9 mouse cellular contexts compared by ENCODE assay signal in the genomic region with DNA sequence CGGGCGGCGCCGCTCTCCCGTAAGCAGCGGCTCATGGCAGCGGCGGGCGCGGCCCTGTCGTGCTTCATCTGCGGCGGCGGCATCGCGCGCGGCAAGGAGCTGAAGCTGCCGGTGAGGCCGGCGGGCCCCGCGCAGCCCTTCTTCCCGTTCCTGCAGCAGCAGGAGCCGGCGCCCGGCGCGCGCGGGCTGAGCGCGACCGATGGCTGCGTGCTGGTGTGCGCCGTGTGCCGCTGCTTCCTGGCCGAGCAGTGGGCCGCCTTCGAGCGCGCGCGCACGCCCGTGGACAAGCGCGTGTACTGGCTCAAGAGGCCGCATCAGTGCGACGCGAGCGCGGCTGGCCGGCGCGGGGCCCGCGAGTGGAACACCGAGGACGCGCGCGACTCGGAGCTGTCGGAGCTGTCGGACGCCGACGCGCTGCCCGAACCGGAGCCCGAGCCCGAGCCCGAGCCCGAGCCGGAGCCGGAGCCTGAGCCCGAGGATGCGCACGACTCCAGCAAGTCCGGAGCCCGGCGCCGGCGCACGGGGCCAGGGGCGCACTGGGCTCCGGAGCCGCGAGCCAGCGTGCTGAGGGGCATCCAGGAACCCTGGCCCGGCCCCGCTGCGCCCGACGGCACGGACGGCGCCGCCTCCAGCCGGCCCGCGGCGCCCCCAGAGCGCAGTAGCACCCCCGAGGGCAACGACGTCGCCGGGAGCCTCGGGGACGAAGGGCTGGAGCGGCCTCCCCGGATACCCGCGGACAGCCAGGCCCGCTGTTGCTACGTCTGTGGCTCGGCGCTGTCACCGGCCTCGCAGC. TPM values are rescaled to one million over a fixed set of nuclear protein-coding genes. Genes with fewer than 3 reads are reported as not detected.
DNase-seq lines count a peak whose midpoint lies in the region; ATAC-seq and TF ChIP-seq lines count a peak whose summit lies in the region.
"Had no signal": no experiment of that assay in that cellular context is flagged by ENCODE, and none has a peak within 500 bp of the region (broad histone marks: within the 10 kb centered on the region; RNA-seq: fewer than 3 reads in every experiment).

No protein-coding gene starts in this region.

- H3K9me3 ChIP-seq in E14TG2a.4 (ENCODE audit: low read length), result no peaks in the 10 kb centered on the region
- no peaks in the 10 kb centered on the region for H3K9me3 ChIP-seq in hindbrain, embryonic 12.5 days (replicated peaks)
- H3K9me3 ChIP-seq in liver, embryonic 11.5 days (ENCODE audit: control insufficient read depth, low read length), result no peaks in the 10 kb centered on the region

- DNase-seq in frontal cortex, postnatal 36 days (ENCODE audit: low spot score in 2 of 2), result peak; percentile 34 to 56
- no peak for DNase-seq in frontal cortex, postnatal 10 days (ENCODE audit: low spot score in 2 of 2)
- DNase-seq in embryo, embryonic 9.5 days (ENCODE audit: extremely low spot score), result peak; percentile 47
- no peak for DNase-seq in liver, embryonic 11.5 days (ENCODE audit: low spot score)
- DNase-seq in right cerebral cortex, postnatal 10 days (ENCODE audit: low spot score in 2 of 2), result peak; percentile 62 to 69
- no peak for DNase-seq in ovary, adult 18-20 months (ENCODE audit: low spot score)

- H3K4me3 ChIP-seq in E14TG2a.4 (replicated peaks; ENCODE audit: low read length), result peak overlapping the region; percentile 83
- H3K4me3 ChIP-seq in hindbrain, embryonic 12.5 days, result peak overlapping the region; percentile 64
- peak overlapping the region; percentile 58 for H3K4me3 ChIP-seq in liver, embryonic 11.5 days (ENCODE audit: low read depth, low read length)

- H3K4me2 ChIP-seq in hindbrain, embryonic 12.5 days (replicated peaks), result peak overlapping the region; percentile 98
- H3K4me2 ChIP-seq in liver, embryonic 11.5 days, result peak overlapping the region; percentile 81

- WGBS in hindbrain, embryonic 12.5 days, result under 1% methylated on average over 106 of the region's 125 CpGs
- WGBS in liver, embryonic 11.5 days, result under 1% methylated on average over 116 of the region's 125 CpGs

- H3K9ac ChIP-seq in hindbrain, embryonic 12.5 days, result peak overlapping the region; percentile 80
- H3K9ac ChIP-seq in liver, embryonic 11.5 days (ENCODE audit: low read depth, low read length), result peak overlapping the region; percentile 53

- H3K27me3 ChIP-seq in E14TG2a.4 (ENCODE audit: insufficient read depth, low read length), result peaks cover 66% of the 10 kb centered on the region
- peaks cover 30% of the 10 kb centered on the region for H3K27me3 ChIP-seq in hindbrain, embryonic 12.5 days
- peaks cover 64% of the 10 kb centered on the region for H3K27me3 ChIP-seq in liver, embryonic 11.5 days (replicated peaks; ENCODE audit: control insufficient read depth, insufficient read depth, low read length)
- H3K27me3 ChIP-seq: Patski had no signal

- H3K27ac ChIP-seq in hindbrain, embryonic 12.5 days, result peak overlapping the region; percentile 73
- H3K27ac ChIP-seq in liver, embryonic 11.5 days (ENCODE audit: low read depth, low read length), result no peak overlapping the region

- TF ChIP-seq CTCF in E14TG2a.4 (conservative IDR thresholded peaks at IDR 0.05; ENCODE audit: low read length), result no peak

- H3K36me3 ChIP-seq in E14TG2a.4 (ENCODE audit: insufficient read depth, low read length), result peaks cover 12% of the 10 kb centered on the region; the same call in 1 of the 2 replicates
- H3K36me3 ChIP-seq in hindbrain, embryonic 12.5 days, result no peaks in the 10 kb centered on the region
- no peaks in the 10 kb centered on the region for H3K36me3 ChIP-seq in liver, embryonic 11.5 days (ENCODE audit: control insufficient read depth, insufficient read depth, low read length)

- ATAC-seq in hindbrain, embryonic 12.5 days (ENCODE audit: low FRiP score), result no peak
- 0 out of 2 replicates have a peak, but pooled peaks have one; percentile 23 for ATAC-seq in liver, embryonic 11.5 days (replicated peaks; ENCODE audit: low FRiP score)

- peaks cover 52% of the 10 kb centered on the region for H3K4me1 ChIP-seq in E14TG2a.4 (replicated peaks; ENCODE audit: low read depth, low read length)
- peaks cover 90% of the 10 kb centered on the region for H3K4me1 ChIP-seq in hindbrain, embryonic 12.5 days
- peaks cover 43% of the 10 kb centered on the region for H3K4me1 ChIP-seq in liver, embryonic 11.5 days (replicated peaks; ENCODE audit: control insufficient read depth, insufficient read depth, low read length)

RNA-seq across cellular contexts. Expression of a gene that starts 0.7 kb away (rescaled TPM):
- polyA plus RNA-seq in hindbrain, embryonic 12.5 days (2016; fragmentation: Nextera tagmentation; extraction: Ambion mirVana), result 22.4 and 24.0 TPM in 2 replicates
- polyA plus RNA-seq in liver, embryonic 11.5 days (2014; fragmentation: Nextera tagmentation; extraction: Ambion mirVana), result 23.1 and 25.3 TPM in 2 replicates

RNA-seq across cellular contexts. Expression of a gene that starts 51.7 kb away (rescaled TPM):
- 1.6 and 3.0 TPM in 2 replicates for polyA plus RNA-seq in hindbrain, embryonic 12.5 days (2016; fragmentation: Nextera tagmentation; extraction: Ambion mirVana)
- 0.27 TPM in 1 of 2 replicates, not detected in the other for polyA plus RNA-seq in liver, embryonic 11.5 days (2014; fragmentation: Nextera tagmentation; extraction: Ambion mirVana)

Comparison
In these comparisons a context has a peak if more than half of its experiments do, and no peak if none do; other contexts are left out.
1. DNase-seq: peak in frontal cortex, postnatal 36 days (2 of 2), embryo, embryonic 9.5 days (single experiment) and right cerebral cortex, postnatal 10 days (2 of 2); none in frontal cortex, postnatal 10 days (0 of 2), liver, embryonic 11.5 days (single experiment) and ovary, adult 18-20 months (single experiment).
2. Peak in every context shown above with its lines, with median percentiles within 50 percentile points of each other: H3K4me3 ChIP-seq.